Mouse (Mus musculus): ENCODE data around the gene Bnipl. TPM values are rescaled to one million over a fixed set of nuclear protein-coding genes. Genes with fewer than 3 reads are reported as not detected.

Gene Bnipl
- polyA plus RNA-seq, 1 experiment from 2014 or later, result 4.6 TPM

DNA sequence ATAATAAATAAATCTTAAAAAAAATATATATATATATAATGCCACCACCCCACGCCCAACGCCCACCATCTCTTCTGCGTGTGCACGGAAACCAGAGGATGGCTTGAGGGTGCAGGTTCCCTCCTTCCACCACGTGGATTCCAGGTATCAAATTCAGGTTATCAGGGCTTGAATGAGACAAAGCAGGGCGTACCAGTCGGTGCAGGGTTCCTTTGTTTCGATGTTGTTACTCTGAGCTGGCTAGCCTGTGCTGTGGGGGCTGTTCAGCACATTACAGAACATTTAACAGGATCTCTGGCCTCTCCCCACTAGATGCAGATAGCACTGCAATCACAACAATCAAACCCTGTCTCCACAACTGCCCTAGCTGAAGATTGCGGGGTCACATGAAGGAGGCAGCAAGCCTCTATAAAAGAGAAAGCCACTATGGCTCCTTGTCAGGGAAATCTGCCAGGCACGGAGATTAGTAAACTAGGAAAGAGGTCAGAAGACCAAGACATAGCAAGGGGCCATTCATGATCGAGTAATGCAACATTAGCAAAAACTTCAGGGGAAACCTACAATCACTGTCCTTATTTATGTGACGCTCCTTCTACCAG, 19.9 kb upstream of the Bnipl start:
- no peak overlapping the region for H3K4me3 ChIP-seq (ENCODE audit: low read length)
- no peaks in the 10 kb centered on the region for H3K27me3 ChIP-seq (ENCODE audit: control insufficient read depth, insufficient read depth, low read depth, low read length)
- no peak overlapping the region for H3K27ac ChIP-seq (ENCODE audit: low read length)
- 80% methylated on average over 12 of the region's 12 CpGs for WGBS
- H3K9me3 ChIP-seq (ENCODE audit: control insufficient read depth, low read length), result no peaks in the 10 kb centered on the region
- no peaks in the 10 kb centered on the region for H3K4me1 ChIP-seq (replicated peaks; ENCODE audit: control insufficient read depth, insufficient read depth, low read length)
- peaks cover 6% of the 10 kb centered on the region; the same call in 1 of the 2 replicates for H3K36me3 ChIP-seq (ENCODE audit: control insufficient read depth, insufficient read depth, low read length)
- ATAC-seq (ENCODE audit: low read depth), result no peak
- no peak overlapping the region for H3K4me2 ChIP-seq (ENCODE audit: low read depth, low read length)
- H3K9ac ChIP-seq (ENCODE audit: low read length), result no peak overlapping the region

DNA sequence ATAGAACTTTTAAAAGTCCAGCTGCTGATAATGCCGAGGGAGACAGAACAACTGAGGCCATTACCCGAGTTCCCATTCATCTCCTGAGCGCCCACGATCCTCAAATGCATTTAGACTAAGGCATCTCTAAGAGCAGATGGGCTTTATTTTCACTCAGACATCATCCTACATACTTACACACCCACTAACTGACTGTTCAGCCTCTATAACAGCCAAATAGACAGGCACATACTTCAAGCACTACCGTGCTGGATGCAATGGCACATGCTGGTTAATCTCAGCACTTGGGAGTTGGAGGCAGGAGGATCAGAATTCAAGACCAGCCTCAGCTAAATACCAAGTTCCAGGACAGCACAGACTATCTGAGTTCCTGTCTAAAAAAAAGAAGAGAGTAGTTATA, 18.8 kb upstream of the Bnipl start:
- Histone ChIP-seq H3K4me3 (ENCODE audit: low read length) (no peak overlapping the region), H3K36me3 (ENCODE audit: control insufficient read depth, insufficient read depth, low read length) (peaks cover 6% of the 10 kb centered on the region; the same call in 1 of the 2 replicates), H3K4me2 (ENCODE audit: low read depth, low read length) (no peak overlapping the region), H3K27me3 (ENCODE audit: control insufficient read depth, insufficient read depth, low read depth, low read length) (no peaks in the 10 kb centered on the region), H3K4me1 (replicated peaks; ENCODE audit: control insufficient read depth, insufficient read depth, low read length) (no peaks in the 10 kb centered on the region), H3K9ac (ENCODE audit: low read length) (no peak overlapping the region), H3K9me3 (ENCODE audit: control insufficient read depth, low read length) (no peaks in the 10 kb centered on the region), H3K27ac (ENCODE audit: low read length) (no peak overlapping the region)
- ATAC-seq (ENCODE audit: low read depth), result no peak
- WGBS, result 84% methylated on average over 5 of the region's 5 CpGs

DNA sequence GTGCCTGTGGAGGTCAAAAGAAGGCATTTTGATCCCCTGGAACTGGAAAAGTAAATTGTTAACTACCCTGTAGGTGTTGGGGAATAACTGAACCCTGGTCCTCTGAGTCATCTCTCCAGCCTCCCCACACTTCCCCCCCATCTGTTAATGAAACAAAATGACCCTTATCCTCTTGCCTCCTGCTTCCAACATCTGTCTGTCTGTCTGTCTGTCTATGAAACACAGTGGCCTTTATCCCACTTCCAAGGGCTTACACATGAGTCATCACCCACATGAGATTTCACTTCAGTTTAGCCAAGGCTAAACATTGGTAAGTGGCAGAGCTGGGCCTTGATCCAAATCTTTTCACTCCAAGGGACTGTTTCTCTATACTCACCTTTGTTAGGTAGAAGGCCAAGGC, 16.9 kb upstream of the Bnipl start:
- Histone ChIP-seq H3K4me2 (ENCODE audit: low read depth, low read length) (no peak overlapping the region), H3K36me3 (ENCODE audit: control insufficient read depth, insufficient read depth, low read length) (peaks cover 14% of the 10 kb centered on the region), H3K4me3 (ENCODE audit: low read length) (no peak overlapping the region), H3K9ac (ENCODE audit: low read length) (no peak overlapping the region), H3K4me1 (replicated peaks; ENCODE audit: control insufficient read depth, insufficient read depth, low read length) (no peaks in the 10 kb centered on the region), H3K27ac (ENCODE audit: low read length) (no peak overlapping the region), H3K27me3 (ENCODE audit: control insufficient read depth, insufficient read depth, low read depth, low read length) (no peaks in the 10 kb centered on the region), H3K9me3 (ENCODE audit: control insufficient read depth, low read length) (no peaks in the 10 kb centered on the region)
- ATAC-seq (ENCODE audit: low read depth), result no peak

GRCm38 (mm10) chr3:95266052-95266451, 15.1 kb upstream of the Bnipl start:
- Histone ChIP-seq H3K36me3 (ENCODE audit: control insufficient read depth, insufficient read depth, low read length) (peaks cover 21% of the 10 kb centered on the region), H3K4me2 (ENCODE audit: low read depth, low read length) (no peak overlapping the region), H3K4me3 (ENCODE audit: low read length) (no peak overlapping the region), H3K27me3 (ENCODE audit: control insufficient read depth, insufficient read depth, low read depth, low read length) (no peaks in the 10 kb centered on the region), H3K9ac (ENCODE audit: low read length) (no peak overlapping the region), H3K4me1 (replicated peaks; ENCODE audit: control insufficient read depth, insufficient read depth, low read length) (no peaks in the 10 kb centered on the region), H3K9me3 (ENCODE audit: control insufficient read depth, low read length) (no peaks in the 10 kb centered on the region), H3K27ac (ENCODE audit: low read length) (no peak overlapping the region)
- WGBS, result 88% methylated on average over 3 of the region's 3 CpGs
- ATAC-seq (ENCODE audit: low read depth), result no peak

GRCm38 (mm10) chr3:95264724-95265123, 13.7 kb upstream of the Bnipl start:
- no peaks in the 10 kb centered on the region for H3K9me3 ChIP-seq (ENCODE audit: control insufficient read depth, low read length)
- no peak overlapping the region for H3K9ac ChIP-seq (ENCODE audit: low read length)
- 84% methylated on average over 1 of the region's 1 CpGs for WGBS
- H3K4me1 ChIP-seq (replicated peaks; ENCODE audit: control insufficient read depth, insufficient read depth, low read length), result no peaks in the 10 kb centered on the region
- no peak overlapping the region for H3K27ac ChIP-seq (ENCODE audit: low read length)
- H3K27me3 ChIP-seq (ENCODE audit: control insufficient read depth, insufficient read depth, low read depth, low read length), result no peaks in the 10 kb centered on the region
- H3K36me3 ChIP-seq (ENCODE audit: control insufficient read depth, insufficient read depth, low read length), result peaks cover 24% of the 10 kb centered on the region
- no peak for ATAC-seq (ENCODE audit: low read depth)
- H3K4me3 ChIP-seq (ENCODE audit: low read length), result no peak overlapping the region
- H3K4me2 ChIP-seq (ENCODE audit: low read depth, low read length), result no peak overlapping the region

DNA sequence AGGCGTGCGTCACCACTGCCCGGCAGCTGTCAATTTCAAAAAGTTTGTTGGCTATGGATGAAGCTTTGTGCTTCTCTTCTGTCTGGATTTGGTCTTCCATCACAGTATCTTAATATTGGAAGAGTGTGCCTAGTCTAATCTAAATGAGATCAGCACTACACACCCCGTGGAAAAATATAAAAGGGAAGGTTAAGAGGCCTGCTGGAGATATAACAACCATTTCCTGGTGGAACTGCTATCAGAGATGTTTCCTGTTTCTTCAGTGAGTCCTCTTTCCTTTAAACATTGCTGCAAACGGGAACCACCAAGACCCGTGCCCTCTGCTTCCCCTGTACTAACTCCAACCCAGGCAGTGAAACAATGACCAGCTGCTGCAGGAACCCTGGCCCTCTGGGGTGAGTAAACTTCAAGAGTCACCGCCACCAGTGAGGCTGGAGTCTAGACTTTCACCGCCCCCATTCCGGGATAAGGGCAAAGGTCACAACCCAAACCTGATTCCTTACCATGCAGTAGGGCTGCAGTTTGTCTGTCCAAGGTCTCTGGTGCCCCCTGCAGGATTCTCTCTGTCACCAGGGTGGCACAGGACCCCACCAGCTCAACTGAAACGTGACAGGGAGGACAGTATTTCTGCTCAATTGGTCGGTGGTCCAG, 12.2 kb upstream of the Bnipl start:
- H3K4me1 ChIP-seq (replicated peaks; ENCODE audit: control insufficient read depth, insufficient read depth, low read length), result no peaks in the 10 kb centered on the region
- 43% methylated on average over 11 of the region's 11 CpGs for WGBS
- peaks cover 36% of the 10 kb centered on the region for H3K36me3 ChIP-seq (ENCODE audit: control insufficient read depth, insufficient read depth, low read length)

GRCm38 (mm10) chr3:95261975-95262374, 11.0 kb upstream of the Bnipl start:
- H3K4me3 ChIP-seq (ENCODE audit: low read length), result no peak overlapping the region
- no peak for ATAC-seq (ENCODE audit: low read depth)
- no peaks in the 10 kb centered on the region for H3K9me3 ChIP-seq (ENCODE audit: control insufficient read depth, low read length)
- no peak overlapping the region for H3K9ac ChIP-seq (ENCODE audit: low read length)
- H3K36me3 ChIP-seq (ENCODE audit: control insufficient read depth, insufficient read depth, low read length), result peaks cover 41% of the 10 kb centered on the region
- 87% methylated on average over 4 of the region's 4 CpGs for WGBS
- H3K4me2 ChIP-seq (ENCODE audit: low read depth, low read length), result no peak overlapping the region
- H3K27ac ChIP-seq (ENCODE audit: low read length), result no peak overlapping the region
- H3K27me3 ChIP-seq (ENCODE audit: control insufficient read depth, insufficient read depth, low read depth, low read length), result no peaks in the 10 kb centered on the region
- H3K4me1 ChIP-seq (replicated peaks; ENCODE audit: control insufficient read depth, insufficient read depth, low read length), result no peaks in the 10 kb centered on the region

More for the DNA sequence above, 12.2 kb upstream of the Bnipl start:
- H3K4me2 ChIP-seq (ENCODE audit: low read depth, low read length), result no peak overlapping the region
- no peaks in the 10 kb centered on the region for H3K27me3 ChIP-seq (ENCODE audit: control insufficient read depth, insufficient read depth, low read depth, low read length)
- no peak overlapping the region for H3K9ac ChIP-seq (ENCODE audit: low read length)
- H3K4me3 ChIP-seq (ENCODE audit: low read length), result no peak overlapping the region
- H3K27ac ChIP-seq (ENCODE audit: low read length), result no peak overlapping the region
- peak; percentile 61; the same call in 1 of the 2 replicates for ATAC-seq (ENCODE audit: low read depth)
- H3K9me3 ChIP-seq (ENCODE audit: control insufficient read depth, low read length), result no peaks in the 10 kb centered on the region

DNA sequence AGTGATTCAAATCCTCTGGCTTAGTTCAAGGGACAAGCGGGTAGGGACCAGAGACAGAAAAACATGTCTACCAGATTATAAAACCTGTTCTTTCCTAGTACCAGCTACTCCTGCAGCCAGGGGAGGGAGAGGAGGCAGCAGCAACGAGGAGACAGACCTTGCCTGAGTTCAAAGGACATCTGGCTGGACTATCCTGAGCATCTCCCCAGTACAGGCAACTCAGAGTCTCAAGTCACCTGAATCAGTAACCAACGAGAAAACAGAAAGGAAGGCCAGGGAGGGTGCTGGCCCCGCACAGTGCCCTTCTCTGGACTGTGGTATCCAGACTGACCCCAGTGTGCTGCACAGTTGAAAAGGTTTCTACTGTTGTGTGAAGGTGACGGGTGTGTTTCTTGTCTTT, 5.9 kb upstream of the Bnipl start:
- H3K36me3 ChIP-seq (ENCODE audit: control insufficient read depth, insufficient read depth, low read length), result peaks cover 41% of the 10 kb centered on the region

GRCm38 (mm10) chr3:95250361-95250760, 632 bp downstream of the Bnipl start:
- Histone ChIP-seq H3K9me3 (ENCODE audit: control insufficient read depth, low read length) (no peaks in the 10 kb centered on the region), H3K36me3 (ENCODE audit: control insufficient read depth, insufficient read depth, low read length) (peaks cover 9% of the 10 kb centered on the region), H3K4me3 (ENCODE audit: low read length) (no peak overlapping the region), H3K27me3 (ENCODE audit: control insufficient read depth, insufficient read depth, low read depth, low read length) (no peaks in the 10 kb centered on the region), H3K4me1 (replicated peaks; ENCODE audit: control insufficient read depth, insufficient read depth, low read length) (no peaks in the 10 kb centered on the region), H3K4me2 (ENCODE audit: low read depth, low read length) (peak overlapping the region; percentile 38), H3K27ac (ENCODE audit: low read length) (peak overlapping the region; percentile 78; the same call in 1 of the 2 replicates), H3K9ac (ENCODE audit: low read length) (0 out of 2 replicates have a peak overlapping the region, but pooled peaks have one; percentile 21)
- 57% methylated on average over 5 of the region's 5 CpGs for WGBS
- ATAC-seq (ENCODE audit: low read depth), result no peak; the same call in 1 of the 2 replicates

More for the DNA sequence above, 5.9 kb upstream of the Bnipl start:
- Histone ChIP-seq H3K27me3 (ENCODE audit: control insufficient read depth, insufficient read depth, low read depth, low read length) (no peaks in the 10 kb centered on the region), H3K9me3 (ENCODE audit: control insufficient read depth, low read length) (no peaks in the 10 kb centered on the region), H3K4me3 (ENCODE audit: low read length) (no peak overlapping the region), H3K4me2 (ENCODE audit: low read depth, low read length) (no peak overlapping the region), H3K9ac (ENCODE audit: low read length) (no peak overlapping the region), H3K4me1 (replicated peaks; ENCODE audit: control insufficient read depth, insufficient read depth, low read length) (no peaks in the 10 kb centered on the region), H3K27ac (ENCODE audit: low read length) (no peak overlapping the region)
- WGBS, result 89% methylated on average over 5 of the region's 5 CpGs
- ATAC-seq (ENCODE audit: low read depth), result no peak
